Mouse (Mus musculus) ES-E14 (cell line): ENCODE measurements at regions not wholly inside any gene's neighbourhood (a gene's known extent, or its start where the extent isn't known, plus 50 kb on each side); places are given as distances from the start of the nearest gene placed in this dataset.

ENCODE experiments used
- DNase-seq: peaks from one replicate; pipeline ENCODE4 v3.0.0-alpha.2; 2013; ENCODE audit warnings: low read depth, low spot score
- H3K27ac ChIP-seq: 2 replicates; pipeline ENCODE4 v1.5.1; 2012; ENCODE audit warnings: low read depth, mild to moderate bottlenecking, low read length, moderate library complexity, mixed read lengths; ENCODE audit not compliant: poor library complexity, insufficient read depth, severe bottlenecking
- H3K36me3 ChIP-seq: 2 replicates; pipeline ENCODE4 v1.6.1; 2012; ENCODE audit warnings: mild to moderate bottlenecking, low read length, moderate library complexity, mixed read lengths; ENCODE audit not compliant: control insufficient read depth, poor library complexity, insufficient read depth, severe bottlenecking
- H3K4me1 ChIP-seq, 2 experiments: fragments of 150-350 bp in 1 of 2; sonication (generic) in 1 of 2; 2 replicates each; pipeline ENCODE4 v1.6.1; 2012; ENCODE audit warnings: low read length in 2 of 2, mild to moderate bottlenecking in 1 of 2, mixed read lengths in 1 of 2; ENCODE audit not compliant: control insufficient read depth in 2 of 2, insufficient read depth in 2 of 2, poor library complexity in 1 of 2
- H3K4me3 ChIP-seq, 2 experiments: fragments of 150-350 bp in 1 of 2; sonication (generic) in 1 of 2; 2 replicates each; pipeline ENCODE4 v1.5.1; 2012; ENCODE audit warnings: low read length in 2 of 2, low read depth in 1 of 2, mild to moderate bottlenecking in 1 of 2, mixed read lengths in 1 of 2; ENCODE audit not compliant: insufficient read depth in 1 of 2, poor library complexity in 1 of 2, severe bottlenecking in 1 of 2
- H3K9ac ChIP-seq: 2 replicates; pipeline ENCODE4 v1.6.1; 2012; ENCODE audit warnings: low read depth, mild to moderate bottlenecking, low read length, mixed read lengths; ENCODE audit not compliant: poor library complexity, insufficient read depth, severe bottlenecking
- H3K9me3 ChIP-seq: fragments of 150-350 bp; sonication (generic); 2 replicates; pipeline ENCODE4 v1.6.1; 2012; ENCODE audit warnings: low read depth, mild to moderate bottlenecking, low read length; ENCODE audit not compliant: control insufficient read depth, insufficient read depth
- CHD2 ChIP-seq: IDR thresholded peaks from 2 replicates; pipeline ENCODE4 v1.6.1; 2014; ENCODE audit warnings: mild to moderate bottlenecking, low read depth, low read length, inconsistent platforms
- HCFC1 ChIP-seq: IDR thresholded peaks from 2 replicates; pipeline ENCODE4 v1.6.1; 2012; ENCODE audit warnings: low read length, inconsistent platforms, borderline replicate concordance; ENCODE audit not compliant: insufficient read depth
- MAFK ChIP-seq: IDR thresholded peaks from 2 replicates; pipeline ENCODE4 v1.6.1; 2014; ENCODE audit warnings: mild to moderate bottlenecking, low read depth, low read length, inconsistent platforms; ENCODE audit not compliant: insufficient read depth
- ZC3H11A ChIP-seq: IDR thresholded peaks from 2 replicates; pipeline ENCODE4 v1.6.1; 2012; ENCODE audit warnings: low read depth, mild to moderate bottlenecking, inconsistent platforms, low read length, borderline replicate concordance
- ZNF384 ChIP-seq: IDR thresholded peaks from 2 replicates; pipeline ENCODE4 v1.6.1; 2012; ENCODE audit warnings: low read depth, low read length, inconsistent platforms
- in situ Hi-C, 2 experiments: fragments of 600-800 bp; cut with MboI; formaldehyde crosslinking; loops; one replicate each; pipeline ENCODE4 v1.15.1; 2025; ENCODE audit warnings: low sequenced_read_pairs in 2 of 2, inconsistent platforms in 1 of 2; ENCODE audit not compliant: unreplicated experiment in 2 of 2

DNA sequence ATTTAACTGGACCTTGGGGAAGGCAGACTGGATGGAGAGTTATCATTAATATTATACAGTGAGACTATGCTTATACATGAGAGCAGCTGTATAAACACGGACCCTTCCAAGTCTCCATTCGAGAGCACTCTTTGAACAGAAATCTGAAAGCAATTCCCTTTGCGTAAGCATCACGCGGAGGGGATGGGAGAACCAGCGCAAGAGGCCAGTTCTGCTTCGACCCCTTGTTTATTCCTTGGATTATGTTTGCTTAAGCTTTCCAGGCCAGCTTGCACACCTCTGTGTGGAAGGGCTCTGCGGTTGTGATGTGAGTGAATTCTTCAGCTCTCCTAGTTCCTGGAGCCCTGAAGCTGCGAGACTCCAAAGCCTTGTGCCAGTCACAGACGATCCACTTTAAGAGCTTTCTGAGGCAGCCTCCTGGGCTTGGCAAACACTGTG lies 109.2 kb upstream of the Fbxo11 start:
- TF ChIP-seq MAFK = no peak
- TF ChIP-seq CHD2 = no peak
- no peak for TF ChIP-seq ZC3H11A
- TF ChIP-seq ZNF384 = no peak
- no peak for TF ChIP-seq HCFC1
- Histone ChIP-seq H3K4me1 (no peaks in the 10 kb centered on the region), H3K36me3 (no peaks in the 10 kb centered on the region), H3K9me3 (no peaks in the 10 kb centered on the region), H3K4me3 (no peak overlapping the region), H3K9ac (no peak overlapping the region), H3K27ac (no peak overlapping the region)
- in situ Hi-C loops = no loop called here
- DNase-seq = no peak

GRCm38 (mm10) chr17:88175951-88176623 lies 111.0 kb upstream of the Fbxo11 start:
- H3K9me3 ChIP-seq = no peaks in the 10 kb centered on the region
- H3K9ac ChIP-seq = no peak overlapping the region
- DNase-seq = no peak
- in situ Hi-C loops = no loop called here
- H3K4me3 ChIP-seq = no peak overlapping the region
- H3K27ac ChIP-seq = no peak overlapping the region
- no peaks in the 10 kb centered on the region for H3K4me1 ChIP-seq
- H3K36me3 ChIP-seq = no peaks in the 10 kb centered on the region
- TF ChIP-seq ZC3H11A = no peak
- no peak for TF ChIP-seq CHD2
- TF ChIP-seq ZNF384 = no peak
- TF ChIP-seq MAFK = no peak
- TF ChIP-seq HCFC1 = no peak

- Histone ChIP-seq H3K4me1 (no peaks in the 10 kb centered on the region), H3K36me3 (no peaks in the 10 kb centered on the region), H3K4me3 (no peak overlapping the region), H3K9me3 (no peaks in the 10 kb centered on the region), H3K9ac (no peak overlapping the region), H3K27ac (no peak overlapping the region)
- TF ChIP-seq MAFK (no peak), ZC3H11A (no peak), HCFC1 (no peak), ZNF384 (no peak), CHD2 (no peak)
- DNase-seq = no peak
- in situ Hi-C loops = no loop called here
These were observed 125.6 kb upstream of the Fbxo11 start for GRCm38 (mm10) chr17:88190735-88191134.

DNA sequence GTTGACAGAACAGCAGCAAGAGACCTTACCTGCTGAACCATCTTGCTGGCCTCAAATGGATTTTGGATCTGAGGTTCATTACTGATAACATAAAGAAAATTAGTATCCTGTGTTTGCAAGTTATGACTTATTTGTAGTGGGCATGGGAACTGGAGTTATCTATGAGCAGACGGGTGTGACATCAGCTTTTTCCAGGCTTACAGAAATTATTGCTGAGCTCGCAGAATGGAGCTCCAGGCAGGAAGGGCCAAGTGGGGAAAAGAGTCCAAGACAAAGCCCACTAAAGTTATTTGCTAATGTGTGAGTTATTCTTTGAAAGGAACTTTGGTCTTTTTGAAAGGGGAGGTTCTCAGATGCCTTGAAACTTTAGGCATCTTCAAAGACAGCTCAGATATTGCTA lies 126.4 kb upstream of the Fbxo11 start:
- TF ChIP-seq HCFC1 (no peak), ZNF384 (no peak), ZC3H11A (no peak), CHD2 (no peak), MAFK (no peak)
- in situ Hi-C loops = no loop called here
- H3K36me3 ChIP-seq = no peaks in the 10 kb centered on the region
- no peaks in the 10 kb centered on the region for H3K9me3 ChIP-seq
- H3K27ac ChIP-seq = no peak overlapping the region
- no peaks in the 10 kb centered on the region for H3K4me1 ChIP-seq
- no peak for DNase-seq
- no peak overlapping the region for H3K4me3 ChIP-seq
- no peak overlapping the region for H3K9ac ChIP-seq
